Mouse (Mus musculus) gastrocnemius, postnatal 25 days (tissue): Measurements from ENCODE around the gene Mapk11. TPM values are rescaled to one million over a fixed set of nuclear protein-coding genes. Genes with fewer than 3 reads are reported as not detected.
A peak's percentile ranks its signal among the peaks of the same experiment; 100 is the strongest.

Experiments
- DNase-seq: peaks from one replicate; pipeline ENCODE4 v3.0.0; 2022
- long read RNA-seq, 2 experiments: library from polyadenylated mRNA; stranded (forward); transcript quantifications; one replicate each; pipeline ENCODE4 v2.0.0; 2021
- total RNA-seq, 2 experiments: library from RNA; stranded (reverse); gene quantifications; 1 replicate in 1 of 2; 2 replicates in 1 of 2; pipeline ENCODE4 v1.2.3; 2021

Gene Mapk11
- total RNA-seq: 1 to 10 TPM in 1 of 2 experiments, under 1 TPM in 1; 0.67 to 2.1 TPM
- long read RNA-seq, experiment 1, partial matches to known transcripts: 0 of 1 reads
- long read RNA-seq, experiment 1, other reads (novel, unspliced or antisense): 1 of 1 reads
- long read RNA-seq, experiment 2, partial matches to known transcripts: 1 of 1 reads
- long read RNA-seq, experiment 2, other reads (novel, unspliced or antisense): 0 of 1 reads

DNA sequence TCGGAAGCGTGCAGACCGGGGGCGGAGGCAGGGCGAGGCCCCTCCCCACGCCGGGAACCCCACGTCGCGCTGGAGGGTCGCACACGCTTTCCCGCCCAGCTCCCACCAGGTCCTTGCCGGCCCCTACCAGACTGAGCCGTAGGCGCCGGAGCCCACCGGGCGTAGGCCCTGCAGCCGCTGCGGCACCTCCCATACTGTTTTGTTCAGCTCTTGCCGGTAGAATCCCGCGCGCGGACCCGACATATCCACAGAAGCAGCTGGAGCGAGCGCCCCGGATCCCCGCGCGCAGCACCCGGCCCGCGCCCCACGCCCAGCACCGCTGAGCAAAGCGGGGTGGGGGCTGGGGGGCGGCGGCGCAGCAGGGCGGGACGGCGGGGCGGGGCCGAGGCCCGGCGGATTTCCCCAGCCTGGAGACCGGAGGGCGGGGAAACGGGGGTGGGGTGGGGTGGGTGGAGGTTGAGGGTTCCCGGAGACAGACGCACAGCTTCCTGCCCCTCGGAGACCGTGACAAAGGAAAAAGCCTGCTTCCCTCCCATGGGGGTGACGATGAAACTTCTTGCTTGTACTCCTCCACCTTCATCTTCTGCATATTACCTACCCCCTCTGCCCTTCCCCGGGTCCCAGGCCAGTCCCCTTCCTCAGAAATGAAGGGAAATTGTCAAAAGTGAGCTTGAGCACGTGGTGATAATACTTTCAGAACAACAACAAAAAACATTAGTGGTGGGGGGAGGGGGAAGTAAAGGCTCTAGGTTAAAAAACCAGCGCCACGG lies at the start of gene Mapk11:
Mapk11 (minus strand) TSS at position 358 of the 770 bp plus-strand sequence.
- DNase-seq: no peak

DNA sequence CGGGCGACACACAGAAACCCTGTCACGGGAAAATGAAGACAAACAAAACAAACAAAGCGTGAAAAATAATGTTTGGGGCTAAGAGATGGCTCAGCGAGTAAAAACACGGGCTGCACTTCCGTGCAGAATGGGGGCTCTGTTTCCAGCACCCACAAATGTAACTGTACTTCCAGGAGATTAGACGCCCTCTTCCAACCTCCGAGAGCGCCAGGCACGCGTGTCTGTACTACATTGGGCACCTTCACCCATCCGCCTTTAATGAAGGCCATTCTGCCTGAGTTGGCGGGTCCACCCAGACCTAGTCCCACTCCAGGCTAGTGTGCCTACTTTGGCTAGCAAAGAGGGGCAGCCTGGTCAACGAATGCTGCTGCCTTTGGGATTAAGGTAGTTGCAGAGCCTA lies 47.6 kb upstream of the Mapk11 start:
- DNase-seq: no peak

DNA sequence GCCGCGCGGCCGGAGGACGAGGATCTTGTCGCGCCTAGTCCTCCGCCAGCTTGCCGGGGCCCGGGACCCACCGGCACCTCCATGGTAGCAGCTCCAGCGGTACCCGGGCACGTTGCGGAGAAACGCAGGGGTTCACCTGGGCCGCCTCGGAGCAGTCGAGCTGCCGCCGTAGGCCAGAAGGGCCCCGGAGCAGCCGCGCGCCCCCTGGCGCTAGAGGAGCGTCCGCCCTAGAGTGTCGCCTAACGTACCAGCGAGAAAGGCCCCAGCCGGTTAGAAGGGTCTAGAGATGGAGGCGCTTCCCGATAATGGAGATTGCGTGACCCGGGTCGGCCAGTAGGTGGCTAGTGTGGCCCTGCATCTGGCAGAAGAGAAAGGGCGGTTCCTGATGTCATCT lies 46.9 kb upstream of the Mapk11 start, which contains the start of gene Dennd6b:
Dennd6b (minus strand) TSS at position 184 of the 394 bp plus-strand sequence.
- peak; percentile 97 for DNase-seq

DNA sequence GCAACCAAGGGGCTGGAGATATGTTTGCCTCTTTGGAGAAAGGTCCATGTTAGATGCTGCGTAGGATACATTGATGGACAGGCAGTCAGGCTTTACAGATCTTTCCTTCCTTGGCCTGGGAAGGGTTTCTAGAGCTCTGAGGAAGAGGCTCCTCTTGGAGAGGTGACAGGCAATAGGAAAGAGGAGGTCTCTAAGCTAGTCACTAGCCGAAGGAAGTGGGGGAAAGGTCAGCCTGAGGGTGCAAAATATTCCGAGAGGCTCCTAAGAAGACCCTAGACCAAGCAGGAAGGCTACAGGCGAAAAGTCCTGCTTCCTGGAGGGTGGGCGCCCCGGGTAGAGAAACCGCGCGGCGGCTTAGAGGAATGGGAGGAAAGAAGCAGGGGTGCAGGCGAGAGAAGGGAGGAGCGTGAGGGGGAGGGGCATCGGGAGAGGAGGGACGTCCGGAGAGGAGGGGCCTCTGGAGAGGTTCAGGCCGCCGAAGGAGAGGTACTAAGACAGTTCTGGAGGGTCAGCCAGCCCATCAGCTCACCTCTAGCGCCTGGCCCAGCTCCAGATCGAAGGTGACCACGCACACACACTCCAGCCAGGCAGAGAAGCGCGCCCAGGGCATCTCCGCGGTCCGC lies 46.4 kb upstream of the Mapk11 start:
- DNase-seq: peak; percentile 91

DNA sequence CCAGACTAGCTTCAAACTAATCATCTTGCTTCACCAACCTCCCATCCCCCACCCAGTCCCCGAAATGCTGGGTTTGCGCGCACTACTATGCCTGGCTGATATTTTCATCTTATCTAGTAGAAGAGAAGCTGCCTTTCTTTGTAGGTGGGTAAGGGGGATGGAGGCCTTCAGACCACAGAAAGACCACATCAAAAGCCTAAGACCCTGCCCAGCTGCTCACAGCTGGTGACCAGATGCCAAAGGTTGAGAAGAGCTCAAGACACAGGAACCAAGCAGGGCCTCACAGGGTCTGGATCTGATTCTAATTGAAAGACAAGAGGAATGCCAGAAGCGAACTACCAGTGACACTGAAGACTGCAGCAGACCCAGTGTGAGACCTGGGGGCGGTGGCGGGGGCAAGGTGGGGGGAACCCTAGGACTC lies 45.8 kb upstream of the Mapk11 start:
- DNase-seq: no peak

DNA sequence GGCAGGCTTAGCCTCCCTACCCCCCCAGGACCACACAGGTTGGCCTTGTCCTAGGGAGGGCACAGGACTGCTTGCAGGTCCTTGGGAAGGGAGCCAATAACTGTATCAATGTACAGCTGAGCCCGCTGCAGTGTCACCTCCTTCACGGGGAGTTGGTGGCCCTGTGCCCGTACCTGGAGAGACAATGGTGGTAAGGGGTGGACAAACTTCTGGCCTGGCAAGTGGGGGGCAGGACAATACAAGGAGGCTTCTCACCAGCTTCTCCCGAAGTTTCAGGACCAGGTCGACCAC lies 35.5 kb upstream of the Mapk11 start:
- DNase-seq: no peak

DNA sequence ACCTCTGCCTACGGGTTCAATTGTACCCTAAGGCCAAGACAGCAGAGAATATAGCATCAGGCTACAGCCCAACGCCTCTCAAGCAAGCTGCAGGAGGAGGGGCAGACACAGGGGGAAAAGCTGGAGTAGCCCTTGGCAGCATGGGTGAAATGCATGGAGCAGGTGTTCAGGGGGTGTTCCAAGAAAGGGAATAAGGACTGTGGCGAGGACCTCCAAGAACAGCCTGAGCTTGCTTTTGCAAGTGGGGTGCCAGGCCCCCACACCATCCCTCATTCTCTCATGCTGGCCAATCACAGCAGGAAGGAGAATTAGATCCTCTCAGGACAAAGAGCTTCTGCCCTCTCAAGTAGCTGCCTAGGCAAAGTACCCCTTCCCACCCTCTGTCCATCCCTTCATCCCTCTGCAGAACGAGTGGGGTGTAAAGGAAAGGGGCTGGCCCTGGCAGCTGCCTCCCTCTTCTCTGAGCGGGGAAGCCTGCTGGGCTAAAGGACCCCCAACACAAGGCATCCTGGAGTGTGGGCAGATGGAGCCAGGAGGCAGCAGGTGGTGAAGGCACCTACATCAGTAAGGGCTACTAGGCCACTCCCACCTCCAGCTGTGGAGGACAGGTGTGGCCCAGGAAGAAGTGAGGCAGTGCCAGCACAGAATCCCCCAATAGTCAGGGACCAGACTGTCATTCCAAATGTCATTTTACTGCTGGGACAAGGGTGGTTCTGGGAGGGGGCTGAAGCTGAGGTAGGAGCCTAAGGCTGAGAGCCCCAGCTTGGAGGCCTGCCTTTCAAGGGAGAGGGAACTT lies 34.9 kb upstream of the Mapk11 start:
- no peak for DNase-seq

DNA sequence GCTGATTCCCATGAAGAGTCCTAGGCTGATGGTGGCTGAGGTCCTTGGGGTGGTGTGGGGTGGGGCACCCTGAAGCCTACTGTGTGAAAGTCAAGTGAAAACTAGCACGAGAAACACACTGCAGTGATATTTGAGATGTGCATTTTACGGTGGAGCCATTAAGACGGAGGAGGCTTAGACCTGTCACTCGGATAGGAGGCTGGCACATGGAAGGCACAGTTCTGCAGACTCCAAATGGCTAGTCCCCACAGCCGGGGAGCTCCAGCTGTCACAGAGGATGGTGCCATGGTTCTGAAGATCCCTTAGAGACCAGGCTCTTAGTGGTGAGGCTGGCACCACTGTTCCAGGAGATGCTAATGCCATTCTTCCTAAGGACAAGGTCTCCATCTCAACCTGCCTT lies 33.4 kb upstream of the Mapk11 start:
- no peak for DNase-seq

DNA sequence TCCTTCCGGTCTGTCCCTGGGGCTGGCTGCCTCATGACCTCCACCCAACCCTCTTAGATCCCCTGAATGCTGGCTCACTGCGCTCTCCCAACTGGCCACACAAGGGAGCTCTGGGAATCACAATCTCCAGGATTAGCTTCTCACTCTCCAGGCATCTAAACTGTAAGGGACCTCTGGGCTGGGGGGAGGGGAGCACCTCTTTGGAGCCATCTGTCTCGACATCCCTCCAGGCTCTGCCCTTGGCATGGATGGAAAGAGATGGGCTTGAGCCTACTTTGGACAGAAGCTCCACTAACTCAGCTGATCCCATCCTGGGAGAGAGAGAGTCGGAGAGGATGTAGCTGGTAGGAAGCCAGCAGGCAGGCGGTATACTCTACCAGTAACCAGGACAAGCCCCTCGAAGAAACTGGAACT lies 32.9 kb upstream of the Mapk11 start:
- no peak for DNase-seq

DNA sequence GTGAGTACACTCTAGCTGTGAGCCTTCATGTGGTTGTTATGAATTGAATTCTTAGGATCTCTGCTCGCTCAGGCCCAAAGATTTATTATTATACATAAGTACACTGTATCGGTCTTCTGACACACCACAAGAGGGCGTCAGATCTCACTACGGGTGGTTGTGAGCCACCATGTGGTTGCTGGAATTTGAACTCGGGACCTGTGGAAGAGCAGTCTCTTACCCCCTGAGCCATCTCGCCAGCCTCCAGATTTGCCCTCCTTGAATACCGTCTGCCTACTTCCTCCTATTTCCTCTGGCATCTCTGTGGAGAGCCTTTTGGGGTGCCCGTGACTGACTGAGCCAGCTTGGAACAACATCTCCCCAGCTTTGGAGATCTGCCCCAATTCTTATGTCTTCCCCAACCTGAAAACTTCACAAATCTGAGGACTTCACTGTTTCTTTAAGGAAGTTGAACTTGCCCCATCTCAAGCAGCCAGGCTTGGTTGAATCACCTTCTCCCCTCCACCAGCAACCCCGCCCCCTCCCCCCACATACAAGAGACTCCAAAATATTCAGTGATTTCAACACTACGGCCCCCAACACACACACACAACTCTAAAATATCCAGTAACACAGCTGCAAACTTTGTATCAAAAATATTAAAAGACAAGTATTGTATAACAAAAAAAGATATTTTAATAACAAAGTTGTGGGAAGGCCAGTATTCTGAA lies 32.3 kb upstream of the Mapk11 start:
- DNase-seq: no peak

DNA sequence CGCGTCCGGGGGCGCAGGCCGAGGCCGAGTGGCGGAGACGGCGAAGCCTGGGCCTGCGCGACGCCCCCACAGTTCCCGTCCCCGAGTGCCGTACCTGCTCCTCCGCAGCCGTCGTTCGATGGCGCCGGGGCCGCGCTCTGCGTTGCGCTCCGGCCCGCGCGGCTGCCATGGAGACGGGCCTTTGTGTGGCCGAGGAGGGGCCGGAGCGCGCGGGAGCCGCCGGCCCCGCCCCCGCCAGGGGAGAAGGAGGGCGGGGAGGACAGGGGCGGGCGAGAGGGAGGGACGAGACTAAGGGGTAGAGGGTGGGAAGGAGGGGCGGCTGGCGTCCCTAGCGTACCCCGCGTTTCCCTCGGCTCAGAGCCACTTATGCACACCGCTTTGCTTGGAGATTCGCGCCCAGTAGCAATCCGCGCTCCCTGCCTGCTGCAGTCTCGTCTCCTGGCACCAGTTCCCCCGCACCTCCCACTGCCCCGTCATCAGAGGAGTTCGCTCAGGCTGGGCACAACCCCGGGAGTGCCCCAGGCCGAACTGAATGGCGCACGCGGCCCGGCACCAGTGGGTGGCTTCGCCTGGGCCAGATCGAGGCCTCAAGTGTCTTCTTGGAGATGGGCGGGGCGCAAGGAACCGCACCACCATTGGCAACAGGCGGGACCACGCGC lies 31.3 kb upstream of the Mapk11 start, which contains the start of gene Plxnb2:
Plxnb2 (minus strand) TSS at position 218 of the 659 bp plus-strand sequence.
- peak; percentile 86 for DNase-seq

DNA sequence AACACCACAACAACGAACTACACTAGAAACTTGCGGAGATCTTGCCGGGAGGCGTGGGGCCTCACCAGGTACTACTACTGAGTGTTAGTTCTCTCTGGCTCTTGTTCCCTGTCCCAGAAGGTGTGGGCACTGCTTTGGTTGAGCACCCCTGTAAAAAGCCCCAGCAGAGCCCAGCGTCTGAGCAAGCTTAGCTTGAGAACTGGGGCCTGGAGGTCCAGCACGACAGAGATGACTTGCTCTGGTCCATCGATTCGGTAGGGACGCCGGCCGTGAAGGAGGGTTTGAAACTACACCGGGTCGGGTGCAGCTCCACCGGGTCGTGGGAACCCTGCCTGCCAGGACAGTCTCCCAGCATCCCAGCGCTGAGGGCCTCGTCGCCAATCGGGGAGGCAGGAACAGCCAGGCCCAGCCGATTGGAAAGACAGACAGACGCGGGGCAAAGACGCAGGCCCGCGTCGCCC lies 30.7 kb upstream of the Mapk11 start:
- no peak for DNase-seq

DNA sequence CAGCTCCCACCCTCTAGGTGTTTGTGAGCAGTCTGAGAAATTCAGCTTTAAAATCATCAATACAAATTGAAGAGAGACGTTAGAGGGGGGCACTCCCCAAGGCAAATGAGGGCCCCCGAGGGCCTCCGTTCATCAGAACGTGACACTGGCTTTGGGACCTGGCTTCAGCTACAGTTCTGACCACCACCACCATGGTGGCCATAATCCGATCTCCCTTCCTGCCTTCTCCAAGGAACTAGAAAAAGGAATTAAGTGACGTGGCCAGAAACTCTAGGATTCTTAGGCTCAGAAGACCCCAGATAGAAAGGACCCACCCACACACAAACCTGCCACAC lies 30.2 kb upstream of the Mapk11 start:
- DNase-seq: no peak

DNA sequence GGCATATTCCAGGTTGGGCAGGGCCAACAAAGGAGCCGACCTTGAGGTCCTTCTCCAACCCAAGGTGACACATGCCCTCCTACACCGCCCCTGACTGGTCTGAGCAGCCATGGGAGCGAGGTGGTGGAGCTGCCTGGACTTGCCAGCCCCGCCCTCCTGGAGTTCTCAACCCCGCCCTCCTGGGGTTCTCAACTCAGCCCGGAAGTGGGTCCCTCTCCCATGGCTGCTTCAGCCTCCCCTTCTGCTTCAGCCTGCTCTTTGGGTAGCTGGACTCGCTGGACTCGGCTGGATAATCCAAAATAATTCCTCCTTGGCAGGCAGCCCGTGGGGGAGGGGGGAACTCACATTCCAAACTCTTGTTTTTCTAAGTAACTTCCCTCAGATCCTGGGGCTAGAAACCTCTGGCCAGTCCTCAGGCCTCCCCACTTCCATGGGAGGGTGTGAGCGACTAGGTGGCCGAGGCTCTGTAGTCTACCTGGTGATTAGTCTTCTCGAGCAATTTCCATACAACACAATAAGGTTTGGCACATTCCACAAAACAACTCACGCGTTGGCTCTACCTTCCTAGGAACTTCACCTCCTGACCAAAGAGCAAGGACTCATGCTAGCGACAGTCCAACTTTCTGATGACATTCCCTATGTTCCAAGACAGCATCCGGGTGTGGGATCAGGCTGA lies 29.7 kb upstream of the Mapk11 start:
- DNase-seq: peak; percentile 68

DNA sequence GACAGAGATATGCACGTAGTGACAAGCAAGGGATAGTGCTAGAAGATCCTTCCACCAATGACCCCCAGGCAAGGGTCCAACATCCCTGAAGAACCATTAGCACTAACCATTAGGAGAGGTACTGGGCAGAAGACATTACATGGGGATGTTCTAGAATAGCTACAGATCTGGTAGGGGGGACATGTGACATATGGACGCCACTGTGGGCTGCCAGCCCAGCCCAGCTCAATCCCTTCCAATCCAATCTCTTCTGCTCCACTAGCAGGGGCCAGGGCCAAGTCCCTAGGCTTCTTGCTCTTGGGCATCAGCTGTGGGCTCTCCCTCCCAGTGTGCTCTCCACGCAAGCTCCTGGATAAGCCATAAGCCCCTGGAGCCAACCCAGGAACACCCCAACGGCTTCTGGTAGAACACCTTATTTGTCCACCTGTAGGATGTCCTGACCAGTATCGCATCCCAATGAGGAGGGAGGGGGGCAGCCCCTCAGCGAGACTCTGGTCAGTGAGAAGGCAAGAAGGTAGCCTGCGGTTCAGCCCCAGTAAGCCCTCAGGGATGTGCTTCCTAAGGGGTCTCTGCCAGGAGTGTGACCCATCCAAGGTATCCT lies 28.9 kb upstream of the Mapk11 start:
- DNase-seq: no peak

DNA sequence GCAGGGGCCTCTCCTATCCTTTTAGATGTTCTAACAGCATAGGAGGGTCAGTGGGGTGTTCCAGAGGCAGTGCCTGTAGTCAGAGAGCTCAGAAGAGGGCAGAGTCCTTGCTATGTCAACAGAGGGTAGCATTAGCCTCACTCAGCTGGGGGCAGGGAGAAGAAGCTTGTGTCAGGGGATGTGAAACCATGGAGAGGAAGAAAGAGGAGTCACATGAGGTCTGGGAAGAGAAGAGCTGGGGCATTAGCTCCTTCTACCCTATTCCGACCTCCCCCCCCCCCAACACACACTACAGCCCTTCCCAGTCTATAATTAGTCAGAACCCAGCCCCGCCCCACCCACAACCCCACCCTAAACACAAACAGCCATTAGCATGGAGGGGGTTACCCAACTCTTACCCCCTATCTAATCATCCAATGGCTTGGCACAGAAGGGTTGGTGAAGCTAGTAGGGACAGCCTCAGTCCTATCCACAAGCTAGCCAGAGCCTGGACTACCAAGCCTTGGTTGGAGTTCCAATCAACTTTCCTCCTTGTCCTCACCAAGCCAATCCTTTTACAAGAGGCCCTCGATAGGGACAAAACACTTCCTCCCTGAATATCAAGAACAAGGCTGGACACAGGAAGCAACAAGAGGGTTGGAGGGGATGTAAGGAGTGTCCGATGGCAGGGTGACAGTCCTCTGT lies 28.3 kb upstream of the Mapk11 start:
- DNase-seq: no peak

DNA sequence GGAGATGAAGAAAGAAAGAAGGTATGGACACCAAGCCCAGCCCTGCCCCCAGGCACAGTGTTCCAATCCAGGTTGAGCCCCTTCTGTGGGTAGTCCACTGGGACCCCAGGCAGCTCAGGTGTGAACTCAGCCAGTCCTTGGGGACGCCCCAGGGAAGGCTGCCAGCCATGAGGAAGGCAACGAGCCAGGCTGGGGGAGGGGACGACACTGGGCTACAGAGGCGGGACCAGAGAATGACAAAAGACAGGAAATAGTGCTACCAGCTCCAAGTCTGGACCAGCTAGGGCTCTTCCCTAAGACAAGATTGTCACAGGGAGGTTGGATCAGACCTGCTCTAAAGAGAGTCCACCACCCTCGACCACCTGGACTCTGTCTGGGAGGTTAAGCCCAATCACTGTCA lies 27.7 kb upstream of the Mapk11 start:
- peak; percentile 65 for DNase-seq

DNA sequence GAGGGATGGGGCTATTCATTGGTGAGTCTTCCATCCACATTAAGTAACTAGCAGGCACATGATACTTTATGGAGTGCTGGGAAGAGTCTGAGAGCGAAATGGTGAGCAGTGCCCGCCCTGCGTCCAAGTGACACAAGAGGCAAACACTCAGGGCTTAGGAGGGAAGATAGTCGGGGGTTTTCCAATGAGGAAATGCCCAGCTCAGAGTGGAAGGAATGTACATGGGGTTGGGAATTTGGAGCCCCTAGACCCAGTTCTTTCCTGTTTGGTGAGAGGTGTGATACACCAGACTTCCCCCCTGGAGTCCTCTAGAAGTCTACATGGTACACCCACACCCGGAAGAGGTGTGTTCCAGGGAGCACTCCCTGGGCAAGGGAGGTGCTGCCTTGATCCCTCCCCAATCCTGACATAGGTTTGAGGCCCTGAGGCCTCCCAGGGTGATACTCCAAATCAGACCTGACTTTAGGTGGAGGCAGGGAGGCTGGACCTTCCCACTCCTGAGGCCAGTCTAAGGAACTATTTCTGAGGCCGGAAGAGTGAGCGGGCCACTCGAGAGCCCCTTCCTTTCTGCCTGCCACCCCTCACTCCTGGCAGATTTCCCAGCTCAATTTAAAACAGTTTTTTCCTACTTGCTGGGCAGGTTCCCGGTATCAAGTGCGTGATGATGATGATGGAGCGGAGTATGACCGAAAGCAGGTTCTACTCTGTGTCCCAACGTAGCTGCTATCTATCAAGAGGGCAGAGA lies 26.2 kb upstream of the Mapk11 start:
- no peak for DNase-seq

DNA sequence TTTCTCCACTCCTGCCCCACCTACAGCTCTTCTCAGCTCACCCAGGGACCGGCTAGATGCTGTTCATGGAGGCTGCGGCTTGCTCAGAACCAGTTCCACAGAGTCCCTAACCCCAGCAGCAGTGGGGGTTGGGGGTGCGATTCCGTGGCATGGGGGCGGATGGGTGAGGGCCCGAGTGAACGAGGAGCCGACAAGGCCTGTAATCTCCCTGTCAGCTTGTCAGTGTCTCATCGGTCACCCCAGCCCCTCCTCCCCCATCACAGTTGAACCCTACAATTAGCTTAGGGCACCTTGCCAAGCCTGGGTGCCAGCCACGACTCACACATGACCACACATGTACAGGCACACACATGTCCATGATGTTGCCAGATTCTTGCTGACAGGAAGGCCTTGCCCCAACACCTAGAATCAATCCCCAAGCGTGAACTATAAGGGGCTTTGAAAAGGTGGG lies 25.5 kb upstream of the Mapk11 start:
- DNase-seq: no peak
